Mouse (Mus musculus) midbrain, postnatal 0 days (tissue): Measurements from ENCODE around the gene Kcnma1. TPM values are rescaled to one million over a fixed set of nuclear protein-coding genes. Genes with fewer than 3 reads are reported as not detected.

ENCODE experiments used
- ATAC-seq: fragments of 200-750 bp; cut with Nextera tagmentation; 2 replicates; pipeline ENCODE4 v1.8.0; 2017; ENCODE audit warnings: moderate number of reproducible peaks, mild to moderate bottlenecking, moderate TSS enrichment, moderate library complexity; ENCODE audit not compliant: low FRiP score
- DNase-seq: peaks from one replicate; pipeline ENCODE4 v3.0.0-alpha.2; 2015; ENCODE audit warnings: low spot score
- H3K27ac ChIP-seq: fragments of 300-500 bp; sonication (generic); 2 replicates; pipeline ENCODE4 v1.5.1; 2014; ENCODE audit warnings: low read depth, mild to moderate bottlenecking, low read length, mixed read lengths
- H3K27me3 ChIP-seq: fragments of 300-500 bp; sonication (generic); 2 replicates; pipeline ENCODE4 v1.6.1; 2014; ENCODE audit warnings: low read length, control low read depth, mixed read lengths; ENCODE audit not compliant: insufficient read depth
- H3K36me3 ChIP-seq: fragments of 300-500 bp; sonication (generic); 2 replicates; pipeline ENCODE4 v1.6.1; 2014; ENCODE audit warnings: low read length, control low read depth, mixed read lengths; ENCODE audit not compliant: insufficient read depth
- H3K4me1 ChIP-seq: fragments of 300-500 bp; sonication (generic); 2 replicates; pipeline ENCODE4 v1.6.1; 2014; ENCODE audit warnings: mild to moderate bottlenecking, control low read depth, antibody characterized with exemption, low read length, mixed read lengths; ENCODE audit not compliant: insufficient read depth
- H3K4me2 ChIP-seq: fragments of 300-500 bp; sonication (generic); 2 replicates; pipeline ENCODE4 v1.6.1; 2014; ENCODE audit warnings: low read depth, mild to moderate bottlenecking, low read length, mixed read lengths; ENCODE audit not compliant: poor library complexity, severe bottlenecking
- H3K4me3 ChIP-seq: fragments of 300-500 bp; sonication (generic); 2 replicates; pipeline ENCODE4 v1.5.1; 2014; ENCODE audit warnings: low read depth, mild to moderate bottlenecking, low read length, moderate library complexity
- H3K9ac ChIP-seq: fragments of 300-500 bp; sonication (generic); replicated peaks from 2 replicates; pipeline ENCODE4 v1.6.1; 2014; ENCODE audit warnings: mild to moderate bottlenecking, low read length, moderate library complexity, mixed read lengths; ENCODE audit not compliant: poor library complexity, severe bottlenecking
- H3K9me3 ChIP-seq: fragments of 300-500 bp; sonication (generic); 2 replicates; pipeline ENCODE4 v1.6.1; 2016; ENCODE audit warnings: low read length, control low read depth
- CTCF ChIP-seq: IDR thresholded peaks from 2 replicates; pipeline ENCODE4 v1.5.1; 2016; ENCODE audit warnings: antibody characterized with exemption, mild to moderate bottlenecking
- whole genome bisulfite sequencing: fragments of 180-500 bp; shearing (Covaris S2); extraction: QIAGEN DNeasy Blood & Tissue Kit; methylation state at CpG from one replicate; pipeline ENCODE4 v1.1.7; 2014; 5-methylcytosine and 5-hydroxymethylcytosine counted together
- polyA plus RNA-seq: library from polyadenylated mRNA; unstranded; fragments of >200 nt; fragmentation: Nextera tagmentation; extraction: Ambion mirVana; gene quantifications from 2 replicates; pipeline ENCODE4 v1.2.1, GENCODE M21; 2015
- total RNA-seq: library from RNA; depleted of rRNA; stranded (reverse); fragments of >200 nt; gene quantifications from 2 replicates; pipeline ENCODE4 v1.2.3, GENCODE M21; 2014

Kcnma1 gene
- total and polyA plus RNA-seq, 2 experiments from 2014 or later, result 20.6 to 45.7 TPM

DNA sequence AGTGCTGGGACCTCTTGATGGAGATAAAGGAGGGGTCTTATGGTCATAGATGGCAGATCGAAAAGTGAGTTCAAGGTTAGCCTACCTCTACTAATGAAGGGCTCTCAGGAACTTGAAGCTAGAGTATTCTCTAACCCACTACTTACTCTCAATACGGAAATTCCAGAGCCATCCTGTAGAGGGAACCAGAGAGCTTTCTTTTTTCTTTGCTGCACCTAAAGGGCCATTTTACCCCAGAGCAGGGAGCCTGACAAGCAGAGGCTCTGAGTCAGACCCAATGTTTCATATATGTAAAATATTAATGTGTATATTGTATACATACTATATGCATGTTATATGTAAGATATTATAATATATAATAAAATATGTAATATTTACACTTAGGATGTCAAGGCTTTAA lies 431.1 kb downstream of the Kcnma1 start:
- WGBS, result 28% methylated on average over 2 of the region's 2 CpGs
- Histone ChIP-seq H3K9me3 (no peaks in the 10 kb centered on the region), H3K27me3 (no peaks in the 10 kb centered on the region), H3K4me1 (no peaks in the 10 kb centered on the region), H3K4me2 (no peak overlapping the region), H3K27ac (no peak overlapping the region), H3K36me3 (no peaks in the 10 kb centered on the region), H3K4me3 (no peak overlapping the region), H3K9ac (no peak overlapping the region)
- no peak for ATAC-seq
- peak; percentile 85 for DNase-seq
- peak; percentile 85 for TF ChIP-seq CTCF

DNA sequence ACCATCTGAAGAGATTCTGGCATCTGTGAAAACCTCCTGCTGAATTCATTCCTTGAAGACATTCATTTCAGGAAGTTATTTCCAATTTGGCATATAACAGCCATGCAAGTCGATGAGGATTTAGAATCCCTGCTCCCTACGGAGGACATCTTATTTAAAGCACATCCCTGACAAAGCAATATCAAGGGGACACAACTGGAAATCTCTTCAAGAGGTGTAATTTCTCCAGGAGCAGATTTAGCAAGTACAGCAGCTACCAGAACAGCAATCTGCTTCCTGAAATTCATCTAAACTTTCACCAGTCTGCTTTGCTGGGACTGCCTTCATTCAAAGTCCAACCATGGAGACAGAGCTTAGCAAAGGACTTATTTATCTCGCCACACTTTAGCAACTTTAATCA lies 433.0 kb downstream of the Kcnma1 start:
- H3K27me3 ChIP-seq, result no peaks in the 10 kb centered on the region

DNA sequence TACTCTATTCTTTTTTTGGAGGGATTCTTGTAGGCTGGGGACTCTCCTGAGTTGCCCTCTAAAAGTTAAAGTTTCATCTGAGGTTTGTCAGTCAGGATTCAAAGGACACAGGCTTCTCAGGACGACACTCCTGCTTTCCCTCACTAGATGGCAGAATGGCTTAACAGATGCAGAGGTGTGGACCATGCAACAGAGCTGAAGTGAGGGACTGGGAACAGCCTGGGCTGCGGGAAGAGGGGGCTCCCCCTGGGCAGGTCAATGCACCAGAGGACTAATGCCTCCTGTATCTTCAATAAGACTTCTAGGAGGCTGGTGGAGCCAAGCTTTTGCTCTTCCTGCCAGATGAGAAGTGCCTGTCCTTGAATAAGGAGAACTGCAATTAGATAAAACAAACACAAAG lies 438.3 kb downstream of the Kcnma1 start:
- no peaks in the 10 kb centered on the region for H3K27me3 ChIP-seq
- TF ChIP-seq CTCF, result peak; percentile 84
- WGBS, result 0% methylated on average over 2 of the region's 2 CpGs
- H3K9me3 ChIP-seq, result no peaks in the 10 kb centered on the region
- peak; percentile 74 for DNase-seq
- peak; percentile 52; the same call in 1 of the 2 replicates for ATAC-seq
- H3K36me3 ChIP-seq, result no peaks in the 10 kb centered on the region
- H3K4me1 ChIP-seq, result no peaks in the 10 kb centered on the region
- no peak overlapping the region for H3K9ac ChIP-seq
- H3K4me2 ChIP-seq, result no peak overlapping the region
- no peak overlapping the region for H3K4me3 ChIP-seq
- H3K27ac ChIP-seq, result no peak overlapping the region

More for the DNA sequence above, 433.0 kb downstream of the Kcnma1 start:
- no peak for TF ChIP-seq CTCF
- DNase-seq (no peak), ATAC-seq (no peak)
- Histone ChIP-seq H3K9ac (no peak overlapping the region), H3K4me3 (no peak overlapping the region), H3K27ac (no peak overlapping the region), H3K36me3 (no peaks in the 10 kb centered on the region), H3K4me1 (no peaks in the 10 kb centered on the region), H3K9me3 (no peaks in the 10 kb centered on the region), H3K4me2 (no peak overlapping the region)
- WGBS, result 47% methylated on average over 3 of the region's 3 CpGs

DNA sequence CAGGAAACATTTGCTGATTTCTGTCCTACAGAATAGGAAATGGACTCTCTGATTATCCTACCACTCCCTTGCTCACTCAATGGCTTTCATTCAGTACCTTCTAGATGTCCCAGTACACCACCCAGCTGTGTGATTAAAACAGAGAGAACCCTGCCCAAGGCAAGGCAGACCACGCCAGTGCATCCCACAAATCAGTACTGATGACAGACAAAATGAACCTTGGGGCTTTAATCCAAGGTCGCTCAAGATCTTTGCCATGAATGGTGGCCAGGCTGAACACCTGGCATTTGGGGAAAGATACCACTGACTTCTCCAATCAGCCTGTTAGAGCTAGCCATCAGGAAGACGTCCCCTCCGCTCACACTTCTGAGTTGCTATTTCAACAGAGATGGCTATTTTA lies 440.2 kb downstream of the Kcnma1 start:
- Histone ChIP-seq H3K36me3 (no peaks in the 10 kb centered on the region), H3K9me3 (no peaks in the 10 kb centered on the region), H3K9ac (no peak overlapping the region), H3K27ac (no peak overlapping the region), H3K4me3 (no peak overlapping the region), H3K4me2 (no peak overlapping the region), H3K27me3 (no peaks in the 10 kb centered on the region), H3K4me1 (no peaks in the 10 kb centered on the region)
- TF ChIP-seq CTCF, result no peak
- DNase-seq, result no peak
- no peak for ATAC-seq
- 84% methylated on average over 4 of the region's 4 CpGs for WGBS

DNA sequence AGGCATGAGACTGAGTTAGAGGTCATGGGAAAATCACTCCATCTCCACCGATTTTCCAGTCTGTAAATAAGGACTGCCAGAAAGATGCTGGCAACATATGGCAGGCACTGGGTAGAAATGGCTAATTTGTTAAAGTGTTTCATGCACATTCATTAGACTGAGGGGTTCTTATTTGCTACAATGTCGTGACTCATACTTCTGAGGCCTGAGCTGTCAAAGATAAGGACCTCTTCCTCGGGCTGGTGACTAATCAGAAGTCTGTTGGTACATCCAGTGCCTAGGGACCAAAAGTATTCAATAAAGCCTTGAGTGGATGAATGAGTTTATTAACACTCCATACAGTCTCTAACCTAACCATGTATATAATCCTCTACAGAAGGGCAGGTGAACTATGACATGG lies 440.9 kb downstream of the Kcnma1 start:
- H3K9me3 ChIP-seq, result no peaks in the 10 kb centered on the region
- TF ChIP-seq CTCF, result no peak
- DNase-seq, result no peak
- no peak overlapping the region for H3K27ac ChIP-seq
- no peak for ATAC-seq
- H3K9ac ChIP-seq, result no peak overlapping the region
- H3K36me3 ChIP-seq, result no peaks in the 10 kb centered on the region
- H3K4me3 ChIP-seq, result no peak overlapping the region
- WGBS, result 65% methylated on average over 3 of the region's 3 CpGs
- no peak overlapping the region for H3K4me2 ChIP-seq
- H3K27me3 ChIP-seq, result no peaks in the 10 kb centered on the region
- H3K4me1 ChIP-seq, result no peaks in the 10 kb centered on the region

DNA sequence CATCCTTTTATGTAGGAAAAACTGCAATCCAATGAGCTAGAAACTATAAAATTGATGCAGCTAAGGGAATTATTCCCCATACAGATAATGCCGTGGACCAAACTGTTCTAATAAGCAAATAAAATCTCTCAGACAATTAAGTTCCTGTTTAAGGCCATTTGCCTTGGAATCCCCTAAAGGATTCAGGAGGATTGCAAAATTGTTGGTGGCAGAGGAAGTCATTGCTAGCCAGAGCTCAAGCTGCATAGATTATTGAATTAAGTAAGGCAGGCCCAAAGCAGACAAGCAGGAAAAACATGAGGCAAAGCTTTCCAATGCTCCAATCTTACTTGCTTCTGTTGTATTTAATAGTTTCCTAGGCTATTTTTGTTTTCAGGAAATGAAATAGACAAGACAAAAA lies 441.5 kb downstream of the Kcnma1 start:
- Histone ChIP-seq H3K4me3 (no peak overlapping the region), H3K27ac (no peak overlapping the region), H3K4me2 (no peak overlapping the region), H3K4me1 (no peaks in the 10 kb centered on the region), H3K36me3 (no peaks in the 10 kb centered on the region), H3K9me3 (no peaks in the 10 kb centered on the region), H3K27me3 (no peaks in the 10 kb centered on the region), H3K9ac (no peak overlapping the region)
- TF ChIP-seq CTCF, result no peak
- ATAC-seq (no peak), DNase-seq (no peak)
- 35% methylated on average over 1 of the region's 1 CpGs for WGBS
